Mouse (Mus musculus) stomach, embryonic 16.5 days (tissue): ENCODE data around the gene Rpl22. TPM values are rescaled to one million over a fixed set of nuclear protein-coding genes. Genes with fewer than 3 reads are reported as not detected.

Experiments used
- ATAC-seq: fragments of 200-750 bp; cut with Nextera tagmentation; 2 replicates; pipeline ENCODE4 v1.8.0; 2017; ENCODE audit warnings: moderate number of reproducible peaks, moderate TSS enrichment; ENCODE audit not compliant: insufficient read depth, low FRiP score
- H3K27ac ChIP-seq: fragments of 300-500 bp; sonication (generic); 2 replicates; pipeline ENCODE4 v1.5.1; 2014; ENCODE audit warnings: low read length
- H3K27me3 ChIP-seq: fragments of 300-500 bp; sonication (generic); 2 replicates; pipeline ENCODE4 v1.6.1; 2014; ENCODE audit warnings: low read length, control low read depth, mixed read lengths; ENCODE audit not compliant: control insufficient read depth, insufficient read depth
- H3K36me3 ChIP-seq: fragments of 300-500 bp; sonication (generic); 2 replicates; pipeline ENCODE4 v1.6.1; 2014; ENCODE audit warnings: low read length; ENCODE audit not compliant: control insufficient read depth, insufficient read depth
- H3K4me1 ChIP-seq: fragments of 300-500 bp; sonication (generic); 2 replicates; pipeline ENCODE4 v1.6.1; 2014; ENCODE audit warnings: low read length, control low read depth, mixed read lengths; ENCODE audit not compliant: control insufficient read depth, insufficient read depth
- H3K4me2 ChIP-seq: fragments of 300-500 bp; sonication (generic); 2 replicates; pipeline ENCODE4 v1.6.1; 2014; ENCODE audit warnings: low read depth, low read length, mixed read lengths
- H3K4me3 ChIP-seq: fragments of 300-500 bp; sonication (generic); replicated peaks from 2 replicates; pipeline ENCODE4 v1.5.1; 2014; ENCODE audit warnings: mild to moderate bottlenecking, low read length
- H3K9ac ChIP-seq: fragments of 300-500 bp; sonication (generic); 2 replicates; pipeline ENCODE4 v1.6.1; 2014; ENCODE audit warnings: low read length
- H3K9me3 ChIP-seq: fragments of 300-500 bp; sonication (generic); replicated peaks from 2 replicates; pipeline ENCODE4 v1.6.1; 2016; ENCODE audit warnings: low read length, control low read depth; ENCODE audit not compliant: control insufficient read depth
- WGBS: fragments of 180-500 bp; shearing (Covaris S2); extraction: QIAGEN DNeasy Blood & Tissue Kit; methylation state at CpG from one replicate; pipeline ENCODE4 v1.1.7; 2014; 5-methylcytosine and 5-hydroxymethylcytosine counted together
- polyA plus RNA-seq: library from polyadenylated mRNA; unstranded; fragments of >200 nt; fragmentation: Nextera tagmentation; extraction: Ambion mirVana; gene quantifications from 2 replicates; pipeline ENCODE4 v1.2.1, GENCODE M21; 2015

Gene Rpl22
- polyA plus RNA-seq, 1 experiment from 2014 or later: 377 TPM

GRCm38 (mm10) chr4:152304685-152305084 lies 20.9 kb upstream of the Rpl22 start:
- ATAC-seq: no peak
- H3K9ac ChIP-seq: no peak overlapping the region
- no peak overlapping the region for H3K4me3 ChIP-seq
- 0 out of 2 replicates have a peak, but pooled peaks cover 3% of the 10 kb centered on the region for H3K36me3 ChIP-seq
- H3K4me1 ChIP-seq: no peaks in the 10 kb centered on the region
- no peak overlapping the region for H3K27ac ChIP-seq
- 91% methylated on average over 6 of the region's 6 CpGs for WGBS
- no peak overlapping the region for H3K4me2 ChIP-seq
- no peaks in the 10 kb centered on the region for H3K9me3 ChIP-seq
- H3K27me3 ChIP-seq: no peaks in the 10 kb centered on the region

DNA sequence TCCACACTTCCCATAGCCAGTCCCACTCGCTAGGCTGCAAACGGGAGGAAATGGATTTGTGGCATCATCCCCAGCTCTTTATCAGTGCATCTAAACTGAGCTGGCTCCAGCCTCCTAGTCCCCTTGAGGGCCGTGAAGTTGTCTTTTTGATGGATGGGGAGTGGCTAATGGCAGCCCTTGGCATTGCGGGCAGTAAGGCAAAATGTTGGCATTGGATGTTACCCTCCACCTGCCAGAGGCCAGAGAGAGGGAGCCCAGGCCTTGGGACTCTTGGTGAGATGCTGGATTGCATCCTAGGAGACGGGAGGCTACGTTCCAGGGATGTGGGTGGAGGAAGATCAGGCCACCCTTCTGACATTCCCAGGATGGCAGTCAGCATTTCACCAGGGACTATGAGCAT lies 19.6 kb upstream of the Rpl22 start:
- no peaks in the 10 kb centered on the region for H3K9me3 ChIP-seq
- H3K27ac ChIP-seq: no peak overlapping the region
- H3K4me3 ChIP-seq: no peak overlapping the region
- no peak overlapping the region for H3K4me2 ChIP-seq
- no peaks in the 10 kb centered on the region; the same call in none of the 2 replicates for H3K27me3 ChIP-seq
- ATAC-seq: no peak
- H3K9ac ChIP-seq: no peak overlapping the region
- H3K4me1 ChIP-seq: no peaks in the 10 kb centered on the region
- 0 out of 2 replicates have a peak, but pooled peaks cover 3% of the 10 kb centered on the region for H3K36me3 ChIP-seq
- 69% methylated on average over 6 of the region's 6 CpGs for WGBS

DNA sequence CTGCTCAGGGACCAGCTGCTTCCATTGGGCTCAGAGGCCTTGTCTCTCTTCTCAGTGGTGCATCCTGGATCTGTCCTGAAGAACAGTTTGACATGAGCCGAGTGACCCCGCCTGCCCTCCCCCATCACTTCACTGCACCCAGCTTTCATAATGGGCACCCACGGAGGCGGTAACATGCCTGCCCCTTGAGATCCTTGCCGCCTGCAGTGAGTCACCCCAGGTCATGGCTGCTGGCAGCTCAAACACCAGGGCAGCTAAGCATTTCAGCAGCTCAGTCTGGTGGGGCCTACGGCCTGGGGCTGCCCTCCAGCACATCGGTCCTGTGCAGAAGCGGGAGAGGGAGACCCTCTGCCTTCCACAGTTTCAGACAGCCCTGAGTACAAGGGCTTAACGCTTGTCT lies 18.0 kb upstream of the Rpl22 start:
- no peaks in the 10 kb centered on the region for H3K4me1 ChIP-seq
- 0 out of 2 replicates have a peak, but pooled peaks cover 3% of the 10 kb centered on the region for H3K36me3 ChIP-seq
- no peak overlapping the region for H3K27ac ChIP-seq
- no peaks in the 10 kb centered on the region for H3K9me3 ChIP-seq
- no peak overlapping the region for H3K4me3 ChIP-seq
- peaks cover 15% of the 10 kb centered on the region for H3K27me3 ChIP-seq
- H3K4me2 ChIP-seq: no peak overlapping the region
- no peak for ATAC-seq
- 80% methylated on average over 9 of the region's 9 CpGs for WGBS
- H3K9ac ChIP-seq: no peak overlapping the region

DNA sequence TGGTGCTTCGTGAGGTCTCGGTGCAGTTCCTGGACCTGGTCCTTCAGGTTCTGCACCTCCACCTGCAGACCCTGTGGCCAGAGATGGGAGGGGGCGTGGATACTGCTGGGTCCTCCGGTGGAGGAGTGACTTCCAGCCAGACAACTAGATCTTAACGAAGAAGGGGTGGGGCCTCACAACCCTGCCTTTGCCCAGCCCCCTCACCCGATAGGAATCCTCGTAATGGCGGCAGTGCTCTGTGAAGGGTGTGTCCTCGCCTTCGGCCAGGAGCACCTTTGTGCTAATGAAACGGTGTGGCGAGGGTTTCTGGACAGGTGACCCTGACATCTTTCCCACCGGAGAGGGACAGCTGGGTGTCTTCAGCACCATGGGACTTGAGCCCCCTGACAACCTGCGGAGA lies 13.4 kb upstream of the Rpl22 start:
- H3K36me3 ChIP-seq: no peaks in the 10 kb centered on the region
- WGBS: 3% methylated on average over 14 of the region's 14 CpGs
- H3K4me3 ChIP-seq: 0 out of 2 replicates have a peak overlapping the region, but pooled peaks have one; percentile 1
- peak overlapping the region; percentile 60 for H3K4me2 ChIP-seq
- ATAC-seq: no peak
- peaks cover 17% of the 10 kb centered on the region for H3K4me1 ChIP-seq
- peaks cover 58% of the 10 kb centered on the region for H3K27me3 ChIP-seq
- no peaks in the 10 kb centered on the region for H3K9me3 ChIP-seq
- H3K27ac ChIP-seq: no peak overlapping the region
- no peak overlapping the region for H3K9ac ChIP-seq

DNA sequence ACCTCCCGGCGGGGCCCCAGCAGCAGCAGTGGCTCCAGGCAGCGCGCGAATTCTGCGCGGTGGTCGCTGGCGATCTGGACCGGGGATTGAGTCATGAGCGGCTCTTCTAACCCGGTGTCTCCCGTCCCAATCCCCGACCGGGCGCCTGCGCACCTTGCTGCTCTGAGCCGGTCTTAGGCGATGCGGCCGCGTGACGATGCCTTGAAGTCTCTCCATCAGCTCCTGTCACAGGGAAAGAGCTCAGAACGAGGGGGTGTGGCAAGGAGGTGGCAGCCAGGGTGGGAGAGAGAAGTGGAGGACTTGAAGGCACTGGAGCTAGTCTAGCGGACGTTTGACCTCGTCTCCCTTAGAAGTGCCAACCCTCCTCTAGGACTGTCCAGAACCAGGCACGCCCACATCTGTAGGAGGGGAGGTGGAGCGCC lies 12.3 kb upstream of the Rpl22 start:
- 0% methylated on average over 29 of the region's 29 CpGs for WGBS
- Histone ChIP-seq H3K27me3 (peaks cover 64% of the 10 kb centered on the region), H3K27ac (no peak overlapping the region), H3K4me2 (peak overlapping the region; percentile 60), H3K4me1 (peaks cover 17% of the 10 kb centered on the region), H3K9ac (peak overlapping the region; percentile 47), H3K36me3 (no peaks in the 10 kb centered on the region), H3K9me3 (no peaks in the 10 kb centered on the region), H3K4me3 (peak overlapping the region; percentile 38)
- ATAC-seq: peak; percentile 38; the same call in 1 of the 2 replicates

- Histone ChIP-seq H3K4me2 (peak overlapping the region; percentile 60; the same call in 1 of the 2 replicates), H3K4me1 (peaks cover 17% of the 10 kb centered on the region), H3K9me3 (no peaks in the 10 kb centered on the region), H3K27me3 (peaks cover 64% of the 10 kb centered on the region), H3K9ac (no peak overlapping the region), H3K4me3 (no peak overlapping the region), H3K36me3 (no peaks in the 10 kb centered on the region), H3K27ac (no peak overlapping the region)
- ATAC-seq: peak; percentile 24; the same call in 1 of the 2 replicates
These were observed 11.6 kb upstream of the Rpl22 start for GRCm38 (mm10) chr4:152313934-152314333.

DNA sequence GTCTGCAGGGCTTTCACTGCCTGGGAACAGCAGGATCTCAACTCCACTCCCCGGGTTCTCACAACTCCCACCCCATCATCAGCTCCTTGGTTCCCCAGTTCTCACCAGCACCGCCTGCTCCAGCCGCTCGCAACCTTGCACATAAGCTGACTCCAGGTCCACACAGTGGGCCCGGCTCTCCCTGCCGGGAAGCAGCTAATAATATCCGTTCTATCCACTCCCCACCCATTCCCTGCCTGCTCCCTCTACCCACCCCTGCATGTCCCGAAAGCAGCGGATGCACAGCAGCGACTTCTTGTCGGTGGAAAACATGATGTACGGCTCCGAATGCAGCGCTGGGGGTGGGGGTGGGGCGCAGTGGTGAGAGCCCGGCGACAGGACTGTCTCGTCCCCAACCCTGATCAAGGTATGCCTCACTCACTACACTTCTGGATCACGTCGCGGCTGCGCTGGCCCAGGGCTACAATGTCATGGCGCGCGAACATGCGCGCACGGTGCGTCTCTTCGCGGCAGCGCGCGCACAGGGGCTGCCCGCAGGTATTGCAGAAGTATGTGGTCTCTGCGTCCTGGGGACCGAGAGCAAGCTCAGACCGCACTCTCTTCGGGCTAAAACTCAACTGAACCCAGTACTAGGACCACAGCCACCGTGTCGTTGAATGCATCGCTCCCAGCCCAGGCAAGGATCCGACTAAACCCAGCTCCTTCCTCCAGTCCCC lies 9.9 kb upstream of the Rpl22 start:
- peaks cover 17% of the 10 kb centered on the region for H3K4me1 ChIP-seq
- H3K27ac ChIP-seq: no peak overlapping the region
- H3K4me3 ChIP-seq: peak overlapping the region; percentile 23
- WGBS: 2% methylated on average over 43 of the region's 43 CpGs
- no peaks in the 10 kb centered on the region for H3K9me3 ChIP-seq
- peaks cover 64% of the 10 kb centered on the region for H3K27me3 ChIP-seq
- peak overlapping the region; percentile 47 for H3K4me2 ChIP-seq
- ATAC-seq: no peak
- H3K36me3 ChIP-seq: no peaks in the 10 kb centered on the region
- no peak overlapping the region for H3K9ac ChIP-seq

DNA sequence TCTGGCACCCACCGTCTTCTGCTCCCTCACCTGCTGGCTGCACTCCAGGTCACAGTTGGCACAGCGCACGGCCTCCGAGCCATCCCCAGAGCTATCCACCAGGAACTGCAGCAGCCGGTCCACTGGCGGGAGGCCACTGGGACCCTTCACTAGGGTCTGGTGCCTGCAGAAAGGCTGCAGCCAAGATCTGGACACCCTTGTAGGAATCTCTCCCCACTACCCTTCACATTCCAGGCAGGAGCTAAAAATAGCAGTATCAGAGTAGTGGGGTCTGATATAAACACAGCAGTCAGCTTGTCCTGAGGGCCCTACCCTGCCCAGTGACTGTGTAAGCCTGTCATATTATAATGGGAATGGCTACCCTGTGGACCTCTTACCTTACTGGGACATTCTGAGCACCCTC lies 7.9 kb upstream of the Rpl22 start:
- Histone ChIP-seq H3K9me3 (no peaks in the 10 kb centered on the region), H3K36me3 (no peaks in the 10 kb centered on the region), H3K4me1 (peaks cover 17% of the 10 kb centered on the region), H3K9ac (no peak overlapping the region), H3K4me2 (no peak overlapping the region), H3K4me3 (no peak overlapping the region), H3K27me3 (peaks cover 48% of the 10 kb centered on the region), H3K27ac (no peak overlapping the region)
- WGBS: 65% methylated on average over 6 of the region's 6 CpGs
- no peak for ATAC-seq

DNA sequence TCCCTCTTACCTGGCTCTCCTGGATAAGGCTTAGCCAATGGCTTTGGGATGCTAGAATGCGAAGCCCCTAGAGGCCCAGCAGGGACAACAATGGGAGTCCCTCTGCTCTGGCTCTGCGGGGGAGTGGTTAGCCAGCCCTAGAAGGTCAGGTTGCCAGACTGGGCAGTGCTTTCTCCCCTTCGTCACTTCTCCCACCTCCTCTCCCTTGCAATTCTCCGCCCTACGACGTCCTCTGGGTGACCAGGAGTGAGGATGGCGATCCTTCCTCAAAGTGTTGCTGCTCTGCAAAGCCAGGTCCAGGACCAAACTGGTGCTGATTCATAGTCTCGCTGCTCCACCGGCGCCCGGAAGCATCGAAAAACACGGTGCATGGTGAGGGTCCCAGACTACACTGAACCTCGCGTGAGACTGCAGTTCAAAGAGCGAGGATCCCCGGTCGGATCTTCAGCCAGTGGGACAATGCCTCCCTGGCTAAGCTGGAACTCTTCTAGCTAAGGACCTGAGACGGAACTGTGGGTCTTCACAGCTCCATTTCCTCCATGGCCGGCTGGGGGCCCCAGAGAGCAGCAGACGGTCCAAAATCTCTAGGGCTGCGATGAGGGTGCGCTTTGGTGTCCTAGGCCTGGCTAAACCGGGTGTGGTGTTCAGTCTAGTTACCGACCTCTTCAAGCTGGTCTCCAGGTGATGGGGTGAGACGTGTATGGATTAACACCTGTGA lies 6.9 kb upstream of the Rpl22 start, which contains the start of gene Rnf207:
Gene Rnf207, minus strand, starts transcription at position 477 of the 718 bp plus-strand sequence.
- peak within 1 kb of the TSS; percentile 20; the same call in 1 of the 2 replicates for H3K4me3 ChIP-seq
- 5% methylated on average over 26 of the region's 26 CpGs for WGBS
- peak within 1 kb of the TSS; percentile 33 for H3K9ac ChIP-seq
- no peaks in the 10 kb centered on the region for H3K36me3 ChIP-seq
- peaks cover 7% of the 10 kb centered on the region for H3K4me1 ChIP-seq
- ATAC-seq: no peak
- no peaks in the 10 kb centered on the region for H3K9me3 ChIP-seq
- H3K27me3 ChIP-seq: peaks cover 38% of the 10 kb centered on the region
- peak within 1 kb of the TSS; percentile 35 for H3K4me2 ChIP-seq
- H3K27ac ChIP-seq: no peak within 1 kb of the TSS
